Mouse (Mus musculus) inflammation-experienced regulatory T-cells, adult 6 months (primary cell): Measurements from ENCODE around the gene Slc6a5. TPM values are rescaled to one million over a fixed set of nuclear protein-coding genes. Genes with fewer than 3 reads are reported as not detected.
A peak's percentile ranks its signal among the peaks of the same experiment; 100 is the strongest.
"Not testable (repeated sequence)": the region's sequence is repeated elsewhere in the genome, so short reads cannot be mapped to it uniquely, and the experiment has no call there.

Experiments used
- ATAC-seq: one replicate; pipeline ENCODE4 v1.8.0; 2017
- polyA plus RNA-seq, 3 experiments: library from polyadenylated mRNA; unstranded; fragments of 100-300 nt; shearing (Covaris generic); gene quantifications; one replicate each; pipeline ENCODE4 v1.2.1; 2017

Gene Slc6a5
- polyA plus RNA-seq, 3 experiments from 2014 or later = not detected

- ATAC-seq = no peak
Measured at GRCm38 (mm10) chr7:49913728-49914328, 3.9 kb downstream of the Slc6a5 start.

GRCm38 (mm10) chr7:49914946-49915345, 5.0 kb downstream of the Slc6a5 start:
- no peak for ATAC-seq

- ATAC-seq = no peak
Measured at GRCm38 (mm10) chr7:49915471-49915870, 5.5 kb downstream of the Slc6a5 start.

- ATAC-seq = no peak
Measured at GRCm38 (mm10) chr7:49919494-49919893, 9.5 kb downstream of the Slc6a5 start.

GRCm38 (mm10) chr7:49920751-49921150, 10.8 kb downstream of the Slc6a5 start:
- no peak for ATAC-seq

GRCm38 (mm10) chr7:49922928-49923327, 13.0 kb downstream of the Slc6a5 start:
- ATAC-seq = no peak

GRCm38 (mm10) chr7:49923376-49923775, 13.4 kb downstream of the Slc6a5 start:
- ATAC-seq = peak; percentile 94

GRCm38 (mm10) chr7:49928571-49928970, 18.6 kb downstream of the Slc6a5 start:
- no peak for ATAC-seq

GRCm38 (mm10) chr7:49929999-49930398, 20.1 kb downstream of the Slc6a5 start:
- no peak for ATAC-seq

GRCm38 (mm10) chr7:49933386-49934115, 23.6 kb downstream of the Slc6a5 start:
- ATAC-seq = not testable (repeated sequence)

GRCm38 (mm10) chr7:49936821-49937220, 26.9 kb downstream of the Slc6a5 start:
- ATAC-seq = no peak

GRCm38 (mm10) chr7:49942023-49942422, 32.1 kb downstream of the Slc6a5 start:
- ATAC-seq = no peak

- ATAC-seq = no peak
Measured at GRCm38 (mm10) chr7:49942490-49942889, 32.5 kb downstream of the Slc6a5 start.

- ATAC-seq = no peak
Measured at GRCm38 (mm10) chr7:49946691-49947090, 36.7 kb downstream of the Slc6a5 start.

GRCm38 (mm10) chr7:49953546-49954181, 43.7 kb downstream of the Slc6a5 start:
- ATAC-seq = no peak

GRCm38 (mm10) chr7:49954834-49955233, 44.9 kb downstream of the Slc6a5 start:
- no peak for ATAC-seq

- no peak for ATAC-seq
Measured at GRCm38 (mm10) chr7:49957142-49957541, 47.2 kb downstream of the Slc6a5 start.

- ATAC-seq = no peak
Measured at GRCm38 (mm10) chr7:49963764-49964163, 53.8 kb downstream of the Slc6a5 start.

- ATAC-seq = no peak
Measured at GRCm38 (mm10) chr7:49969516-49969915, 59.6 kb downstream of the Slc6a5 start.

GRCm38 (mm10) chr7:49974841-49975440, 65.0 kb downstream of the Slc6a5 start, which contains the start of gene Nell1:
TSS of gene Nell1 (plus strand) at chr7:49974864.
- no peak for ATAC-seq

GRCm38 (mm10) chr7:49975441-49976121, 65.6 kb downstream of the Slc6a5 start:
- no peak for ATAC-seq

- no peak for ATAC-seq
Measured at GRCm38 (mm10) chr7:49981511-49982227, 71.7 kb downstream of the Slc6a5 start.
